Mouse (Mus musculus) spleen, adult 18-20 months (tissue): ENCODE data around the gene Adgrg1.

Source experiments
- DNase-seq, 2 experiments: peaks; one replicate each; pipeline ENCODE4 v3.0.0; 2022; ENCODE audit warnings: mixed read lengths in 2 of 2

Gene Adgrg1

DNA sequence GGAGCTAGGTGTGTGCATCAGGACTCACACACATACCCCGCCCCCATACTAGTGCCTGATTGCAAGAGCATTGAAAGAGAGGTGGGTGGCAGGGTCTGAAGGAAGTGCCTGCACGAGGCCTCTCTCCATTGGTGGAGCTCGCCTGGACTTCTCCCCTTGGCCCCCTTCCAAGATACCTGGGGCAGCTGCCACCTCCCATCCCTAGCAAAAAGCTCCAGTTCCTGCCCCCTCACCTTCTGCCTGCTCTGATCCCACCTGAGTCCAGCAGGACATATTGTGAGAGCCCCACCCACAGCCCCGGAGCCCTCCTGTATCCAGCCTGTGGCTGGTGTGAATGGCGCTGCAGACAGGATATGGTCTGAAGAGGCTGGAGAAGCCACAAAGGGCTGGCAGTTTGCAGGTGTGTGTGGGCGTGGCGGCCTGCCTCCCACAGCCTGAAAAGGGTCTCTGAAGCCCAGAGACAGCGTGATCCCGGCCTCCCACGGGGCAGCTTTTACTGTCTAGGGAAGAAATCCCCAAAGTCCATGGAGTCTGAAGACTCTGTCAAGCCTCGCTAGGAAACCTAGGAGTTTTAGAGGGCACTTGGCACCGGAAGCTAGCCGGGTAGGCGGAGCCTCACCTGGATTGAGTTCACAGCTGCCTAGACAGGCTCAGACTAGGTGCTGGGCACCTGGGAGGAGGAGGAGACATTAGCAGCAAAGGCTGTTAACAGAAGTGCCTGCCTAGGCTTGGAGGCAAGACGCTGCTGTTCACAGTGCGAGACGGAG, 2.3 kb downstream of the Adgrg1 start:
- no peak for DNase-seq

- no peak for DNase-seq
Observed at GRCm38 (mm10) chr8:94978131-94978530, 3.6 kb downstream of the Adgrg1 start.

DNA sequence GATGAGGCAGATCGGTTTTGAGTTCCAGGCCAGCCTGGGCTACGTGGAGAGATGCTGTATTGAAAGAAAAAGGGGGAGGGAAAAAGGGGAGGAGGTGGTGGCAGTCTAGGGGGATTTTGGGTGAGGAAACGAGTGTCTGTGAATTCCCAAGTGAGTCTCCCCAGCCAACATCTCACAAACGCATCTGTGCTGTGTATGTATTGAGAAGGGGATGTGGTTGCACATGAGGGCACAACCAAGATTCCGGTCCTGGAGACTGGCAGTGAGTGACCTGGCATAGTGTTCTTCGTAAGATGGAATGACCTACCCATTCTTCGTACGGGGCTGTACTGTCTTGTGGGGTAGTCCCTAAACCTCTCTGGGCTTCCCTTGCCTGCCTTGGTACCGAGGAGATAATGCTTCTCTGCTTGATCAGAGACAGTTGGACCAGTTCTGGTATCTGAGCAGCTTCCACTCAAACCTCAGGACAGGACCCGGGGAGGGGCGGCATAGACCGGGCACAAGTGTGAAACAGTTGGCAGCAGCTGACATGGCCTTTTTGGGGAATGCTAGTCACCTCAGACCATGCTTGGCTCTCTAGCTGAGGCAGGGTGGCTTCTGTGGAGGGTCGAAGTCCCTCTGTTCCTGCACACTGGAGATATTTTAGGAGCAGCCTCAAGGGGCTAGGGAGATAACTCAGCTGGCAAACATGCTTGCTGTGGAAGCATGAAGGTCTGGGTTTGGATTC, 4.2 kb downstream of the Adgrg1 start:
- DNase-seq, result no peak

DNA sequence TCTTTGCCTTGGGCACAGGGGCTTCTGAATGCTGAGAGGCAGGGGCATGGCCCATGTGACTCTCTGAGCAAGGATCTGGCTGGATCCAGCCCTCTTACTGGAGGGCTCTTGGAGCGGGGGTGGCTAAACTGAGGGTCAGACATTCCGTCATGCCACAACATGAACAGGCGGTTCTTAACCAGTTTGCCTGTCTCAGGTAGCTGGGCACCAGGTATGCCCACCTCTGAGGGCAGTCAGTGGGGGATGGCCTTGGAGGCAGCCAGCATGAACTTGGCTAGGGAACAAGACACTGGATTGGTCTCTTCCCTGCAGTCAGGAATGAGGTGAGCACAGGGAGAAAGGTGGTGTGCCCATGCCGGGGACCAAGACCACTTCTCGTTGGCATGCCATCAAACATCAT, 5.6 kb downstream of the Adgrg1 start:
- no peak for DNase-seq

- DNase-seq, result no peak
Observed at GRCm38 (mm10) chr8:94980976-94981375, 6.4 kb downstream of the Adgrg1 start.

DNA sequence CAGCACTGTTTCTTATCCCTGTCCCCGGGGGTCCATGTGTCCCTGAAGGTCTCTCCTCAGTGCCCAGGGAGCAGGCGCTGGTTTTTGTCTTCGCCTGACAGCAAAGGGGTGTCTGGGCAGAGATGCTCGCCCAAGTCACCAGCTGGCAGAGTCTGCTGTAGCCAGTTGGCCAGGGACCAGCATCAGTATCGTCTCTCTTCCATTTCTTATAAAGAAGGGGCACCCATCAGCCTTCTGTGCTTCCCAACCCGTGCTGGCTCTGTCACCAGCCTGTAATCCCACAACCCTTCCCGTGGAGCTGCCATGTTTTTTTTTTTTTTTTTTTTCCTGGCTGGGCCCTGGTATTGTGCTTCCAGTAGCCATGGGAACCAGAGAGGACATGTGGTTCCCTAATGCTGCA, 7.3 kb downstream of the Adgrg1 start:
- no peak for DNase-seq

DNA sequence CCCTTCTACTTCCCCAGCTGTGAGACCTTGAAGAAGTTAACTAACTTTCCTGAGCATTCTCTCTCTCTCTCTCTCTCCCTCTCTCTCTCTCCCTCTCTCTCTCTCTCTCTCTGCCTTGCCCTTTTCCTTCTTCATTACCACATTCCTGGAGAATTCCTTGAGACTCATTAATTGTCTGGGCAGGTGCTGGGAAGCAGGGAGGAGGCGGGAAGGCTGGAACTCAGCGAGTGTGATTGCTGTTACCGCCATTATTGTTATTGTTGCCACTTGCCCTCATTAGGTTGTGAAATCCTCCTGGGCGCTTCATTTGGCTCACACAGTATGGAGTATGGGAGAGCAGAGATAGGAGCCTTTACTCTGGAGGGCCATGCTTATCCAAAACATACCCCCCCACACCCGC, 8.6 kb downstream of the Adgrg1 start:
- no peak for DNase-seq

DNA sequence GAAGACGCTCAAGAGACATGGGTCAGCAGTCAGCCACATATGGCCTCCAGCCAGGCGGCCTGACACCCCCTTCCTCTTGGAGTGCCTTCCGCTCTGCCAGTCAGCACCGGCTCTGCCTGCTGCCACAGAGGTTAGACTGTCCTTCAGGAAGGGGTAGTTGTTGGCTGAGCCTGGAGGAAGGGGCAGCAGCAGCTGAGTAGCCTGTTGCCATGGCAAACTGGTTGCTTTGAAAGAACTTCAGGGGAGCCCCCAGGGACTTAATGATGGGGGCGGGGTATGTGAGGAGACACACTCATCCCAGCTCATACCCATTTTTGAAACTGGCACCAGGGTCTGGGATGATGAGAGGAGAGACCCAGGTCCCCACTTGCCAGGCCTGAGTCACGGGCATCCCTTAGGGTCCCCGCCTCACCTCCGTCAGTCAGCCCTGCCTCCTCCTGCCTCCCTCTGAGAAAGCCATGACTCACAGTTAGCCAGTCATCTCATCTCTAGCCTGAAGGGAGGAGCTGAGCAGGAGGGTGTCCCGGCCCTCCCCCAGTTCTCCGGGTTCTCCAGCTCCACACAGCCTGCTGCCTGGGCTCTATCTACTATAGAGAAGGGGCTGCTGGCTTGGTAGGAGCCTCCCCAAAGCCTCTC, 9.4 kb downstream of the Adgrg1 start:
- no peak for DNase-seq

DNA sequence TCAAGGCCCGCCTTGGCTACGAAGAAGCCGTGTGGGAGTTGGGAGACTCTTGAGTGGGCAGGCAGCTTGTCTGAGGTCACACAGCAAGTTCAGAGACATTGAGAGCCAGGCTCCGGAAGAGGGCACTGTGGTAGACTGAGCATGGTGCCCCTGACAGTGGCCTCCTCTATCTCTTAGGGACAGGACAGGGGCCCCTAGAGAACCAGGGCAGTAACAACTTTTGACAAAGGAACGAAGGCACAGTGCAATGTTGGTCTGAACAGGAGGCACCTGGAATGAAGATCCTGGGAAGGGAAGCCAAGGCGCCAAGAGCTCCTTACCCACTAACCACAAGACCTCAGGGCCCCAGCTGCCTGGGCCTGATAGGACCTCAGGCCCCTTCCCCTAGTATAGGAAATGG, 10.5 kb downstream of the Adgrg1 start:
- DNase-seq, result no peak

DNA sequence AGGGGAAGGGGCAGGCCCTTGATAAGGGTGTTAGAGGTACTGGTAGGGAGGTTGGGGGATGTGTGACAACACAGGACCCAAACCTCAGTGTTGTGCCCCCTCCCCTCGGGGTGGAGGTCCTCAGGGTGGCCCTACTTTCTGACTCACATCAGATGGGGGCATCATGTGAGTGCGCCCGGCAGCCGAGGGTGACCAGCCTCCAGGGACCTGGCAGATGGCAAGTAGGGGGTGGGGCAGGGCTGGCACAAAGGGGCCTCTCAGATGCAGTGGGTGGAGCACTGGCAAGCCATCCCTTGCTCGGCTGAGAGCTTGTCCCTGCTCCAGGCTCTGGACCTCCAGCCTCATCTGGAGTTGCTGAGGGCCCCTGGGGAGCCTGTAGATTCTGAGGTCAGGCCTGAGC, 12.1 kb downstream of the Adgrg1 start:
- no peak for DNase-seq

GRCm38 (mm10) chr8:94987553-94987952, 13.0 kb downstream of the Adgrg1 start:
- no peak for DNase-seq

DNA sequence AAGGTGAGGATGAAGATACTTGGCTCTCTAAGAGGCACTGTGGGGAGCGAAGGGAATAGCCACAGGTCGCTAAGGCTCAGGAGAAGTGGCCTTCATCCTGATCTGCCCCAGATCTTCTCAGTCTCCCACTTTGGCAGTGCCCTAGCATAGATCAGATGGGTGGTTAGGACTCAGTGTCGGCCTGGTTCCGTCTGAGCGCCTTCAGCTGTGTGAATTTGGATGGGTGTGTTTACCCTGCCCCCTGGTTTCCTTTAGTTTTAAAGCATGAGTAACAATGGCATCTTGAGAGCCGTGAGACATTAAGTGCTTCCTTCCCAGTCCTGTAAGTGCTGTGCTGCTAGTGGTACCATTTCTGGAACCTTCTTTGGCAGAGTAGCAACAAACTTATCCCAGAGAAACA, 14.1 kb downstream of the Adgrg1 start:
- DNase-seq, result no peak

DNA sequence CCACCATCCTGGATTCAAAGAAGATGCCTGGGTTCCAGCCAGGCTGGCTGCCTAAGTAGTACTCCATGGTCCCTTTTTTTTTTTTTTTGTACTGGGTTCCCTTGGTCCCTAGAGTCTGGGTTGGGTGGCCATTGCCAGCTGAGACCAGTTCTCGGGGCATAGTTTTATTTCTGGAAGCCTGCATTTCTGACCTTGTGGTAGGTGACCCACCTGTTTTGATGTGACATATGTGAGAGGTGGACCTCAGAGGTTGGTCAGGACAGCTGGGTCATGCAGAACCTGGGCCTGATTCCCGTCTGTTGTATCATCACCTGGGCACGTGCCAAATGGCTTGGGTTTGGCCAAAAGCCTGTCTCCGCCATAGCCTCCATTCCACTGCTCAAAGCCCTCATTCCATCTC, 15.2 kb downstream of the Adgrg1 start:
- no peak for DNase-seq

DNA sequence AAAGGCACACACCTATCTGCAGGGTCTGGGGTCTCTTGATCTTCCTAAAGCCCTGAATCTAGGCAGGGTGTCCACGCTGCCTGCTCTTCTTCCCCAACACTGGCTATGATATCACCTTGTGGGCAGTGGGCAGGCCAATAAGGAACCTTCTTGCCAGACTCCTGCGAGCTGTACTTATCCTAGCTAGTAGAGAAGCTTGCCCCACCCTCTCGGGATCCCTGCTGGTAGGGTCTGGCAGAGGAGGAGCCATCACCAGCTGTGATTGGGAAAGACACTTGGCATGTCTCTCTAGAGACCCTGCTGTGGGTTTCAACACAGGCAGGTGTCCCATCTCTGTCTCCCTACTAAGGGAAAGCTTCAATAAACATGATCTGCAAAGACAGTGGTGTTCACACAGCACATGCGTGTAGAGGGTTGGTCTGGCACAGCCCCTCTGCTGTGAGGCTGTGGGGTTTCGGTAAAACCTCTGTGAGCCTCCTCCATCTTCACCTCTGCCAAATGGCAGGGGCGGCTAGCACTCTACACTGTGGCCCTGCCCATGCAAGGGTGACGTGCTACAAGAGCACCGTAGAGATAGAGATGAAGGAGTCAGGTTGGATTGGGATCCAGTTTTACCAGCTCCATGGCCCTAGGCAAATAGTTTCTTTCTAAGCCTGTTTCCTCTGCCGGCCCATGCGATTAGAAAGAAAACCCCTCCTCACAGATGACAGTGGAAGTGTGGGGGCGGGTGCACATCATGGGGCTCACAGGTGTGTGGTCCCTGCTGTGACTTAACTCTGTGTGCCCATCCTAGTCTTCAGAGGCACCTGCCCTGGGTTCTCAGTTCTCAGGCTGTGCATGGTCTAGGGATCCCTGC, 16.3 kb downstream of the Adgrg1 start:
- no peak for DNase-seq

DNA sequence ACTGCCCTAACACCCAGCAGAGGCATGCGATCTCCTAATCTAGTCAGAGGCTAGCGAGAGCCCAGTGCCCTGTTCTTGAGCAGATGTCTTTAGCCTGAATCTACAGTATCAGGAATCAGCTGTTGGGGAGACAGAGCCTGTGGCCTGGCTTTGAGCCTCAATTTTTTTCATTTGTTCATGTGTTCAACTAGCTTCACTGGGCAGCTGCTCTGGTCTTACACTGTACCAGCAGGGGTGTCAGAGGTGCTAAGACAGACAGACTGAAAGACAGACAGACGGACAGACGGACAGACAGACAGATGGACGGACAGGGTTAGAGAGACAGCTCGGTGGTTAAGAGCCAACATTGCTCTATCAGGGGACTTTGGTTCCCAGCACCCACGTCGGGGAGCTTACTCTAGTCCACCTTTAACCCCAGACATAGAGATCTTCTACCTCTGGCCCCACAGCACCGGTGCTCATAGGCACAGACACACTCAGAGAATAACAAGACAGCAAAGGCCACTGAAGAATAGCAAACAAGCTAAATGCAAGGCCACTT, 17.0 kb downstream of the Adgrg1 start:
- no peak for DNase-seq

DNA sequence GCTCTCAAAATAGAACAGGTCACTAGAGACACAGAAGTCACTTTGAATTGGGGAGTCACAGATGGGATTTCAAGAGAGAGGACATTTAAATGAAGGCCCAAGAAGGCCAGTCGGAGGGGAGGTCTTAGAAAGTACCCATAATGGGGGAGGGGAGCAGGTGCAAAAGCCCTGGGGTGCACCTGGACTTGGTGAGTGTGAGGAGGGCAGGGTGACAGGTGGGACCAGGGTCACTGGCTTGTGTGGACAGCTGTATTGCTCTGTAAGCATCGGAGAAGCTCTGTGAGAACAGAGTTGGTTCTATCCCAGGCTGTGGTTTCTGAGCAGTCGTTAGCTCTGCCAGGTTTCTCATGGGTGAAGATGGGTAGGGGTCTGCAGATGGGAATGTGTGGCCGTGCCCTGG, 17.5 kb downstream of the Adgrg1 start:
- no peak for DNase-seq

GRCm38 (mm10) chr8:94992534-94992933, 18.0 kb downstream of the Adgrg1 start:
- no peak for DNase-seq

DNA sequence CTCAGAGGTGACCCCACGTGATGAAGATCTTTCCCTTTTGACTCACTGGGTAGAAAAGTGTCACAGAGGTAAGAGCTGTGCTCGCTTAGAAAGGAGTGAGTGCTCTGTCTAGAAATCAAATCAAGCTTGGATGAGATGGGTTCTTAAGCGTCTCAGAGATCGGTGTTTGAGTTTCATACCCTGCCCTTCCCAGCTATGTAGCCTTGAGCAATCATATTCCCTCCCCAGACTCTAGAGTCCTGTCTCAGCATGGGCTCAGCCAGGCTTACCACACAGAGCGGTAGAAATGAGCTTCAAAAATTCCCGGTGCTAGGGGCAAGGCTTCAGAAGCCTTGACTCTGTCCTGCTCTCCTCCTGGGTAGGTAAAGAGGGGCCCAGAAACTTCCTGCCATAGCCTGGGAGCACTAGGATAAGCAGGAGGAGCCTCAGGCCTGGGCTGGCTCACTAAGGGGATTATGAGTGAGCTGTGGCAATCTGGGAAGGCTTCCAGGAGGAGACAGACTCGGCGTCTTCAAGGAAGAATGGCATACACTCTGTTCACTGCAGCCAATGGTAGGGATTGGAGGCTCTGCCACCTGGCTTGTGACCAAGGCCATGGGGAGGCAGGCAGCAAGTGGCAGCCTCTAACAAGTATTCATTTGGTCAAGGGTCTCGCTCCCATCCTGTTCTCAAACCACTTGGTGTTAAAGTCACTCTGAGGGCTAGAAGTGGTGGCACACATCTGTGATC, 18.6 kb downstream of the Adgrg1 start:
- DNase-seq, result no peak

- no peak for DNase-seq
Observed at GRCm38 (mm10) chr8:94994006-94994405, 19.5 kb downstream of the Adgrg1 start.

- DNase-seq, result no peak
Observed at GRCm38 (mm10) chr8:94994510-94994909, 20.0 kb downstream of the Adgrg1 start.

DNA sequence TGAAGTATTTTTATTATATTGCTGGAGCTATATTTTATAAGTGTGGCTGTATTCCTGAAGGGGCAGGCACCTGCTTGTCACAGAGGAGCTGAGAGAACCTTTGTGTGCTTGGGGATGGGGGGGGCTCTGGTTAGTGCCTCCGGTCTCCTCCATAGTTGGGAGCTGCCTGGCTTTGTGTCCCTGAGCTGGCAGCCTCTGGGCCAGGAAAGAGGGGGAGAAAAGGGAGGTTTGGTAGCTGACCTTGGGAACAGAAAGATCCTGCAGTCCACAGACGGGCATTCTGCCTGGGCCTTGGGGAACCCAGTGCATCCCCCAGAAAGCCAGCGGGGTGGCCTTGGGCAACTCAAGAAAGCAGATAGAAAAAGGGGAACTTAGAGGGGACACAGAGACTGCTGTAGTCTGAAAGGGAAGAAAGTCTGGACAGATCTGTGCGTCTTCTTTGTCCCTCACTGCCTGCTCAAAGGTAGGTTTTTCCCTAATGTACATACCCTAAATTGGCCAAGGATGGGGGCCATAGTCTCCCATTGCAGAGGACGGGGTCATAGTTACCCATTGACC, 20.9 kb downstream of the Adgrg1 start:
- DNase-seq, result no peak

DNA sequence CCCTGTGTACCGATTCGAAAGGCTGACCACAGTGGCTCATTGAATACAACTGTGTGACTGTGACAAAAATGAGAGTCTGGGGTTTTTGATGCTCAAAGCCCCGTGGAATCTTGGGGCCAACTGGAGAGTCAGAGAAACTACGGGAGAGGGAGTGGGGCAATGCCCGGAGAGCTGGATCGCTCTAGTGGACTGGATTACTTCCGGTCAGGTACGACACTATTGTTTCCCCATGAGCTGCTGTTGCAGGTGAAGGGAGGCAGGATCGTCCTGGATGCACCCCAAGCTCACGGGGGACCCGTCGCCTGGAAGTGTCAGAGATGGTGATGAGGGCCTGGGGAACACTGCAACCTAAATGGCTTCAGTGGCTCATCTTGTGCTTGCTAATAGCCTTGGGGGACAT, 21.5 kb downstream of the Adgrg1 start:
- no peak for DNase-seq
